Mouse (Mus musculus) MEL (cell line): ENCODE measurements around the gene Smad6. TPM values are rescaled to one million over a fixed set of nuclear protein-coding genes. Genes with fewer than 3 reads are reported as not detected.

Experiments
- DNase-seq: peaks from one replicate; pipeline ENCODE4 v3.0.0; 2011; ENCODE audit warnings: low read depth, low spot score
- H3K27ac ChIP-seq: 2 replicates; pipeline ENCODE4 v1.5.1; 2012; ENCODE audit warnings: low read depth, mild to moderate bottlenecking, control low read depth, low read length, moderate library complexity; ENCODE audit not compliant: control insufficient read depth
- H3K27me3 ChIP-seq, 2 experiments: fragments of 150-350 bp in 1 of 2; sonication (generic) in 1 of 2; 2 replicates each; pipeline ENCODE4 v1.6.1; 2012; ENCODE audit warnings: low read length in 2 of 2, mild to moderate bottlenecking in 2 of 2, improper control_type of control experiment in 1 of 2, moderate library complexity in 1 of 2; ENCODE audit not compliant: insufficient read depth in 2 of 2, control insufficient read depth in 1 of 2
- H3K36me3 ChIP-seq, 2 experiments: 2 replicates each; pipeline ENCODE4 v1.6.1; 2012 to 2014; ENCODE audit warnings: low read length in 2 of 2, improper control_type of control experiment in 1 of 2, inconsistent platforms in 1 of 2, mild to moderate bottlenecking in 1 of 2; ENCODE audit not compliant: insufficient read depth in 2 of 2, control insufficient read depth in 1 of 2
- H3K4me1 ChIP-seq, 2 experiments: fragments of 150-350 bp in 1 of 2; sonication (generic) in 1 of 2; 2 replicates each; pipeline ENCODE4 v1.6.1; 2012; ENCODE audit warnings: low read length in 2 of 2, improper control_type of control experiment in 1 of 2, mild to moderate bottlenecking in 1 of 2; ENCODE audit not compliant: insufficient read depth in 2 of 2, control insufficient read depth in 1 of 2
- H3K4me3 ChIP-seq, 2 experiments: fragments of 150-350 bp in 1 of 2; sonication (generic) in 1 of 2; 2 replicates each; pipeline ENCODE4 v1.5.1; 2012; ENCODE audit warnings: low read depth in 2 of 2, low read length in 2 of 2, mild to moderate bottlenecking in 2 of 2, moderate library complexity in 2 of 2, control low read depth in 1 of 2, improper control_type of control experiment in 1 of 2; ENCODE audit not compliant: control insufficient read depth in 1 of 2, insufficient read depth in 1 of 2
- H3K79me2 ChIP-seq: 2 replicates; pipeline ENCODE4 v1.6.1; 2012; ENCODE audit warnings: mild to moderate bottlenecking, low read length, moderate library complexity; ENCODE audit not compliant: control insufficient read depth, poor library complexity, insufficient read depth
- H3K9ac ChIP-seq: 2 replicates; pipeline ENCODE4 v1.6.1; 2012; ENCODE audit warnings: low read depth, mild to moderate bottlenecking, control low read depth, low read length, moderate library complexity; ENCODE audit not compliant: control insufficient read depth, poor library complexity, severe bottlenecking
- H3K9me3 ChIP-seq: fragments of 150-350 bp; sonication (generic); replicated peaks from 2 replicates; pipeline ENCODE4 v1.6.1; 2012; ENCODE audit warnings: mild to moderate bottlenecking, low read length, improper control_type of control experiment, moderate library complexity; ENCODE audit not compliant: insufficient read depth
- BHLHE40 ChIP-seq: IDR thresholded peaks from 2 replicates; pipeline ENCODE4 v1.6.1; 2012; ENCODE audit warnings: low read depth, mild to moderate bottlenecking, inconsistent platforms, low read length, improper control_type of control experiment, borderline replicate concordance
- CHD2 ChIP-seq: IDR thresholded peaks from 2 replicates; pipeline ENCODE4 v1.6.1; 2011; ENCODE audit warnings: low read length, improper control_type of control experiment
- ELF1 ChIP-seq: IDR thresholded peaks from 2 replicates; pipeline ENCODE4 v1.6.1; 2014; ENCODE audit warnings: low read depth, mild to moderate bottlenecking, inconsistent platforms, low read length, improper control_type of control experiment, moderate library complexity
- ETS1 ChIP-seq: IDR thresholded peaks from 2 replicates; pipeline ENCODE4 v1.6.1; 2012; ENCODE audit warnings: low read depth, mild to moderate bottlenecking, inconsistent platforms, low read length, improper control_type of control experiment, moderate library complexity
- GATA1 ChIP-seq: IDR thresholded peaks from 2 replicates; pipeline ENCODE4 v1.6.1; 2011; ENCODE audit warnings: low read depth, low read length, improper control_type of control experiment
- HCFC1 ChIP-seq: IDR thresholded peaks from 2 replicates; pipeline ENCODE4 v1.6.1; 2012; ENCODE audit warnings: low read depth, mild to moderate bottlenecking, inconsistent platforms, low read length, improper control_type of control experiment, moderate library complexity
- KAT2A ChIP-seq: conservative IDR thresholded peaks from 2 replicates; pipeline ENCODE4 v1.6.1; 2012; ENCODE audit warnings: low read depth, low read length, improper control_type of control experiment, inconsistent platforms
- MAFK ChIP-seq: IDR thresholded peaks from 2 replicates; pipeline ENCODE4 v1.6.1; 2011; ENCODE audit warnings: low read depth, mild to moderate bottlenecking, low read length, improper control_type of control experiment, borderline replicate concordance
- MAX ChIP-seq: IDR thresholded peaks from 2 replicates; pipeline ENCODE4 v1.6.1; 2011; ENCODE audit warnings: low read length, improper control_type of control experiment
- NRF1 ChIP-seq: IDR thresholded peaks from 2 replicates; pipeline ENCODE4 v1.6.1; 2014; ENCODE audit warnings: low read depth, mild to moderate bottlenecking, inconsistent platforms, low read length, improper control_type of control experiment, moderate library complexity; ENCODE audit not compliant: poor library complexity, insufficient read depth, severe bottlenecking
- POLR2A ChIP-seq, 2 experiments: IDR thresholded peaks; 2 replicates each; pipeline ENCODE4 v1.6.1; 2011 to 2012; ENCODE audit warnings: low read length in 2 of 2, mild to moderate bottlenecking in 2 of 2, control low read depth in 1 of 2, improper control_type of control experiment in 1 of 2, low read depth in 1 of 2, moderate library complexity in 1 of 2; ENCODE audit not compliant: control insufficient read depth in 1 of 2, insufficient read depth in 1 of 2, poor library complexity in 1 of 2
- POLR2AphosphoS5 ChIP-seq: IDR thresholded peaks from 2 replicates; pipeline ENCODE4 v1.6.1; 2012; ENCODE audit warnings: low read depth, borderline replicate concordance, mild to moderate bottlenecking, inconsistent platforms, low read length, moderate library complexity, mixed read lengths
- TAL1 ChIP-seq: IDR thresholded peaks from 2 replicates; pipeline ENCODE4 v1.6.1; 2012; ENCODE audit warnings: mild to moderate bottlenecking, inconsistent platforms, low read length, moderate library complexity, mixed read lengths
- UBTF ChIP-seq: IDR thresholded peaks from 2 replicates; pipeline ENCODE4 v1.6.1; 2012; ENCODE audit warnings: low read depth, mild to moderate bottlenecking, inconsistent platforms, low read length, improper control_type of control experiment, moderate library complexity, borderline replicate concordance; ENCODE audit not compliant: insufficient read depth
- ZKSCAN1 ChIP-seq: IDR thresholded peaks from 2 replicates; pipeline ENCODE4 v1.6.1; 2012; ENCODE audit warnings: low read depth, mild to moderate bottlenecking, inconsistent platforms, low read length, improper control_type of control experiment, moderate library complexity
- polyA plus RNA-seq, 2 experiments: library from polyadenylated mRNA; stranded (reverse) in 1 of 2; unstranded in 1 of 2; fragments of >175 nt in 1 of 2; fragments of >200 nt in 1 of 2; gene quantifications; 2 replicates each; pipeline versions ENCODE4 v1.2.1 to v1.2.4; 2012; ENCODE audit warnings: low replicate concordance in 2 of 2, low read depth in 1 of 2; ENCODE audit not compliant: insufficient read length in 2 of 2, insufficient read depth in 1 of 2, missing spikeins in 1 of 2
- total RNA-seq: library from RNA; depleted of rRNA; stranded (reverse); fragments of 300-350 nt; gene quantifications from 2 replicates; pipeline ENCODE4 v1.2.3, GENCODE M21; 2012

Gene Smad6
- total and polyA plus RNA-seq, 3 experiments, result 2.2 to 3.9 TPM; not detected in 1

DNA sequence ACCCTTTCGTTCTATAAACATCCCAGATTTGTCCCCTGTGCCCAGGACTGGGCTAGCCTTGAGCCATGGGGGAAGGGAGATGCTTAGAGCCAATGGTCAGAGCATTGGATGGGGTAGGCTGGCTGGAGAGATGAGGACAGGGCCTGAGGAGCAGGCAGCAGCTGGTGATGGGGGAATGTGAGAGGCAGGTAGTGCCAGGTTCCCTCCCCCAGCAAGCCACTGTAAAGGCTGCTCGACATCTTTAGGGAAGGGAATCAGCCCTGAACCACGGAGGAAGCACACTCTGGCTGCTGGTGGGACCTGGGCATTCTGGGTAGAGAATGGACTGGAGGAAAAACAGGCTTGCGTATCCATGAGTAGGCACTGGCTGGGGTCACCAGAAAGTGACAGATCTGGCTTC is 72.5 kb downstream of the Smad6 start:
- DNase-seq, result no peak
- peaks cover 0 to 3% of the 10 kb centered on the region in 2 experiments; a peak in 3 of 4 replicates for H3K36me3 ChIP-seq
- no peak overlapping the region for H3K4me3 ChIP-seq
- peaks cover 0 to 5% of the 10 kb centered on the region in 2 experiments; a peak in 1 of 4 replicates for H3K4me1 ChIP-seq
- no peaks in the 10 kb centered on the region for H3K79me2 ChIP-seq
- H3K27me3 ChIP-seq, result no peaks in the 10 kb centered on the region
- H3K27ac ChIP-seq, result no peak overlapping the region
- no peak overlapping the region for H3K9ac ChIP-seq
- TF ChIP-seq ZKSCAN1, result no peak
- no peak for TF ChIP-seq MAX
- H3K9me3 ChIP-seq, result no peaks in the 10 kb centered on the region

DNA sequence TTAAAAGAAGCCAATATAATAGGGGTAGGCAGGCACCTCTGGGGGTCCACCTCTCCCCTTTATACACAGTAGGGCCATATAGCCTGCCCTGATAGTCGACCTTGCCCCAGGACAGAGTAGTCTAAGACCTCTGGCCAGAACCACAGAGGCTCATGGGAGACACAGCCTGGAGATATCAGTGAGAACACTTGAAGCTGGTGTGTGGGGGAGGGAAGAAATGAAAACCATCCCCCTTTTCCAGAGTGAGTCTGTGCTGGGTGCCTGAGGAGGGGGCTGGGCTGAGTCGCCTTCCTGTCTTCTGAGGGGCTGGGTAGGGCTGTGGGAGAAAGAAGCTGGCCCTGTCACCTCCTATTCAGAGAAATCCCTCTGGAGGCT is 79.3 kb downstream of the Smad6 start:
- no peaks in the 10 kb centered on the region for H3K27me3 ChIP-seq
- no peak overlapping the region for H3K9ac ChIP-seq
- no peaks in the 10 kb centered on the region for H3K79me2 ChIP-seq
- peaks cover 0 to 12% of the 10 kb centered on the region in 2 experiments; a peak in 2 of 4 replicates for H3K4me1 ChIP-seq
- TF ChIP-seq POLR2A (IDR thresholded peaks at IDR 0.05; ENCODE audit: control insufficient read depth in 1 of 2, insufficient read depth in 1 of 2, low read depth in 1 of 2, low read length in 2 of 2, poor library complexity in 1 of 2), result no peak
- TF ChIP-seq HCFC1, result no peak
- no peak for TF ChIP-seq GATA1
- TF ChIP-seq POLR2AphosphoS5, result no peak
- no peak for TF ChIP-seq ELF1
- no peak for TF ChIP-seq UBTF
- no peak for TF ChIP-seq MAFK
- TF ChIP-seq KAT2A, result no peak
- no peak for TF ChIP-seq CHD2
- TF ChIP-seq ETS1, result no peak
- TF ChIP-seq ZKSCAN1, result no peak
- no peak for TF ChIP-seq NRF1
- no peak for TF ChIP-seq TAL1
- TF ChIP-seq BHLHE40, result no peak
- TF ChIP-seq, all 39 proteins: peak for 0
- H3K9me3 ChIP-seq, result no peaks in the 10 kb centered on the region
- H3K27ac ChIP-seq, result no peak overlapping the region
- no peak for DNase-seq
- no peak overlapping the region for H3K4me3 ChIP-seq
- H3K36me3 ChIP-seq, result peaks cover 0 to 5% of the 10 kb centered on the region in 2 experiments; a peak in 1 of 4 replicates
